Mouse (Mus musculus): ENCODE measurements around the gene Espn. TPM values are rescaled to one million over a fixed set of nuclear protein-coding genes. Genes with fewer than 3 reads are reported as not detected.

The Espn gene
- polyA plus RNA-seq, 1 experiment: 19.3 TPM

DNA sequence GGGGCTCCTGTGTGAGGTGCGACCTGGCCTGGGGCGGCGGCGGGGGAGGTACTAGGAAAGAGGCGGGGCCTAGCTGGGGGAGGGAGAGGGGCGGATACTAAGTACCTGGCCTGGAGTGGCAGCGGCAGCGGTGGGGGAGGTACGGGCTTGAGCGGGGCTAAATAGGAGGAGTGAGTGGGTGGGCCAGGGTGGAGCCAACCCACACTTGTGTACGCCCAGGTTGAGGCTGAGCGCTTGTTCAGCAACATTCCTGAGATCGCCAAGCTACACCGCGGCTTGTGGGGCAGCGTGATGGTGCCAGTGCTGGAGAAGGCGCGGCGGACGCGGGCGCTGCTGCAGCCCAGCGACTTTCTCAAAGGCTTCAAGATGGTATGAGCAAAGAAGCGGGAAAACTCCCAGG, 44.7 kb downstream of the Espn start:
- TF ChIP-seq POLR2A (IDR thresholded peaks at IDR 0.05; ENCODE audit: insufficient read depth, low read length) (no peak), EP300 (IDR thresholded peaks at IDR 0.05; ENCODE audit: insufficient read depth, low read depth, low read length) (0 out of 2 replicates have a peak, but pooled peaks have one; percentile 14)
- no peaks in the 10 kb centered on the region for H3K27me3 ChIP-seq (ENCODE audit: control insufficient read depth, insufficient read depth, low read length, poor library complexity, severe bottlenecking)
- no peak overlapping the region for H3K27ac ChIP-seq (ENCODE audit: insufficient read depth, low read length)
- H3K36me3 ChIP-seq (ENCODE audit: control insufficient read depth, insufficient read depth, low read length, poor library complexity, severe bottlenecking): peaks cover 15% of the 10 kb centered on the region
- no peak overlapping the region for H3K9ac ChIP-seq (ENCODE audit: low read depth, poor library complexity, severe bottlenecking)
- H3K9me3 ChIP-seq (replicated peaks; ENCODE audit: control insufficient read depth, insufficient read depth, low read length, poor library complexity, severe bottlenecking): no peaks in the 10 kb centered on the region
- peak overlapping the region; percentile 59 for H3K4me3 ChIP-seq (ENCODE audit: low read depth, low read length)
- H3K4me1 ChIP-seq (ENCODE audit: control insufficient read depth, insufficient read depth, low read length): peaks cover 6% of the 10 kb centered on the region

DNA sequence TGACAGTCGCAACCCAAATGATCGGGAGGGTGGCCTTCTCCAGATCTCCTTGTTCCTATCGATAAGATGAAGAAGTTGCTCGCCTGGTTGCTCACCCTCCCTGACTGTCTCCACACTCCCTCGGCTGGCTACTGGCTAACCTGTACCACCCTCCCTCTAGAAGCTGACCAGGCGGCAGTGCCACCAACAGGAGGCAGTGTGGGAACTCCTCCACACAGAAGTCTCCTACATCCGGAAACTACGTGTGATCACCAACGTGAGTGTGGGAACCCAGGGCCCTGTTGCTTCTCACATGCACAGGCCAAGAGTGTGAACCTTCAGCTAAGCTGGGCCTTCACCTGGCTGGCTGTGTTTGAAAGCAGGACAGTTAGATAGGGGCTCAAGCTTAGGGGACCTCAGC, 45.4 kb downstream of the Espn start:
- H3K4me3 ChIP-seq (ENCODE audit: low read depth, low read length): no peak overlapping the region
- no peaks in the 10 kb centered on the region for H3K9me3 ChIP-seq (replicated peaks; ENCODE audit: control insufficient read depth, insufficient read depth, low read length, poor library complexity, severe bottlenecking)
- peaks cover 6% of the 10 kb centered on the region for H3K4me1 ChIP-seq (ENCODE audit: control insufficient read depth, insufficient read depth, low read length)
- H3K27ac ChIP-seq (ENCODE audit: insufficient read depth, low read length): 0 out of 2 replicates have a peak overlapping the region, but pooled peaks have one; percentile 3
- H3K27me3 ChIP-seq (ENCODE audit: control insufficient read depth, insufficient read depth, low read length, poor library complexity, severe bottlenecking): no peaks in the 10 kb centered on the region
- H3K9ac ChIP-seq (ENCODE audit: low read depth, poor library complexity, severe bottlenecking): no peak overlapping the region
- H3K36me3 ChIP-seq (ENCODE audit: control insufficient read depth, insufficient read depth, low read length, poor library complexity, severe bottlenecking): peaks cover 18% of the 10 kb centered on the region
- TF ChIP-seq CTCF (IDR thresholded peaks at IDR 0.05; ENCODE audit: low read depth, low read length): peak; percentile 53
- TF ChIP-seq EP300 (IDR thresholded peaks at IDR 0.05; ENCODE audit: insufficient read depth, low read depth, low read length): no peak

DNA sequence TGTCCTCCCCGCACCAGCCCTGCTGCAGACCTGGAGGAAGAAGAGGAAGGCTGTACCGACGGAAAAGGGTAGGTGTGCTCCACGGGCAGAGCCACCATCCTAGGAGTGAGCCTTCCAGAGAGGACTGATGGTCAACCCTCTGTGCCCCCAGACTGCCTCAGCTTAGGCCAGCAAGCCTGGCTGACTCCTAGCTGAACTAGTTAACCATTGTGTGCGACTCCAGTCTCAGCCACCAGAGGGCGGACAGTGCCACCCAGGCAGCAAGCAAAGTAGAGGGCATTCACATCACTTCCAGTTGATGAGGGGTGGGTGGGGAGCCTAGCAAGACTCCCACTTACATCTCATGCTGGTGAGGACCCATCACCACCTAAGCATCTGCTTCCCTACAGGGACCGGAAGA, 49.1 kb downstream of the Espn start:
- H3K27me3 ChIP-seq (ENCODE audit: control insufficient read depth, insufficient read depth, low read length, poor library complexity, severe bottlenecking): no peaks in the 10 kb centered on the region
- no peak overlapping the region for H3K9ac ChIP-seq (ENCODE audit: low read depth, poor library complexity, severe bottlenecking)
- no peak overlapping the region for H3K27ac ChIP-seq (ENCODE audit: insufficient read depth, low read length)
- no peaks in the 10 kb centered on the region for H3K9me3 ChIP-seq (replicated peaks; ENCODE audit: control insufficient read depth, insufficient read depth, low read length, poor library complexity, severe bottlenecking)
- H3K4me3 ChIP-seq (ENCODE audit: low read depth, low read length): no peak overlapping the region
- H3K4me1 ChIP-seq (ENCODE audit: control insufficient read depth, insufficient read depth, low read length): peaks cover 17% of the 10 kb centered on the region
- no peak for TF ChIP-seq POLR2A (IDR thresholded peaks at IDR 0.05; ENCODE audit: insufficient read depth, low read length)
- peak; percentile 97 for TF ChIP-seq CTCF (IDR thresholded peaks at IDR 0.05; ENCODE audit: low read depth, low read length)
- H3K36me3 ChIP-seq (ENCODE audit: control insufficient read depth, insufficient read depth, low read length, poor library complexity, severe bottlenecking): 0 out of 2 replicates have a peak, but pooled peaks cover 8% of the 10 kb centered on the region

- Histone ChIP-seq H3K36me3 (ENCODE audit: control insufficient read depth, insufficient read depth, low read length, poor library complexity, severe bottlenecking) (0 out of 2 replicates have a peak, but pooled peaks cover 8% of the 10 kb centered on the region), H3K4me3 (ENCODE audit: low read depth, low read length) (no peak overlapping the region), H3K9me3 (replicated peaks; ENCODE audit: control insufficient read depth, insufficient read depth, low read length, poor library complexity, severe bottlenecking) (no peaks in the 10 kb centered on the region), H3K9ac (ENCODE audit: low read depth, poor library complexity, severe bottlenecking) (no peak overlapping the region), H3K27ac (ENCODE audit: insufficient read depth, low read length) (no peak overlapping the region), H3K4me1 (ENCODE audit: control insufficient read depth, insufficient read depth, low read length) (peaks cover 15% of the 10 kb centered on the region), H3K27me3 (ENCODE audit: control insufficient read depth, insufficient read depth, low read length, poor library complexity, severe bottlenecking) (no peaks in the 10 kb centered on the region)
- no peak for TF ChIP-seq CTCF (IDR thresholded peaks at IDR 0.05; ENCODE audit: low read depth, low read length)
- no peak for TF ChIP-seq EP300 (IDR thresholded peaks at IDR 0.05; ENCODE audit: insufficient read depth, low read depth, low read length)
- no peak for TF ChIP-seq POLR2A (IDR thresholded peaks at IDR 0.05; ENCODE audit: insufficient read depth, low read length)
These were observed 50.2 kb downstream of the Espn start for GRCm38 (mm10) chr4:152101921-152102320.

- Histone ChIP-seq H3K36me3 (ENCODE audit: control insufficient read depth, insufficient read depth, low read length, poor library complexity, severe bottlenecking) (0 out of 2 replicates have a peak, but pooled peaks cover 6% of the 10 kb centered on the region), H3K27me3 (ENCODE audit: control insufficient read depth, insufficient read depth, low read length, poor library complexity, severe bottlenecking) (no peaks in the 10 kb centered on the region), H3K9me3 (replicated peaks; ENCODE audit: control insufficient read depth, insufficient read depth, low read length, poor library complexity, severe bottlenecking) (no peaks in the 10 kb centered on the region), H3K9ac (ENCODE audit: low read depth, poor library complexity, severe bottlenecking) (no peak overlapping the region), H3K4me1 (ENCODE audit: control insufficient read depth, insufficient read depth, low read length) (peaks cover 14% of the 10 kb centered on the region), H3K27ac (ENCODE audit: insufficient read depth, low read length) (no peak overlapping the region), H3K4me3 (ENCODE audit: low read depth, low read length) (no peak overlapping the region)
- TF ChIP-seq EP300 (IDR thresholded peaks at IDR 0.05; ENCODE audit: insufficient read depth, low read depth, low read length) (no peak), POLR2A (IDR thresholded peaks at IDR 0.05; ENCODE audit: insufficient read depth, low read length) (no peak), CTCF (IDR thresholded peaks at IDR 0.05; ENCODE audit: low read depth, low read length) (no peak)
These were observed 51.0 kb downstream of the Espn start for GRCm38 (mm10) chr4:152101081-152101653.

- H3K9me3 ChIP-seq (replicated peaks; ENCODE audit: control insufficient read depth, insufficient read depth, low read length, poor library complexity, severe bottlenecking): no peaks in the 10 kb centered on the region
- peaks cover 14% of the 10 kb centered on the region for H3K4me1 ChIP-seq (ENCODE audit: control insufficient read depth, insufficient read depth, low read length)
- H3K36me3 ChIP-seq (ENCODE audit: control insufficient read depth, insufficient read depth, low read length, poor library complexity, severe bottlenecking): 0 out of 2 replicates have a peak, but pooled peaks cover 3% of the 10 kb centered on the region
- H3K27me3 ChIP-seq (ENCODE audit: control insufficient read depth, insufficient read depth, low read length, poor library complexity, severe bottlenecking): no peaks in the 10 kb centered on the region
- no peak overlapping the region for H3K9ac ChIP-seq (ENCODE audit: low read depth, poor library complexity, severe bottlenecking)
- no peak overlapping the region for H3K4me3 ChIP-seq (ENCODE audit: low read depth, low read length)
- no peak for TF ChIP-seq EP300 (IDR thresholded peaks at IDR 0.05; ENCODE audit: insufficient read depth, low read depth, low read length)
- no peak for TF ChIP-seq POLR2A (IDR thresholded peaks at IDR 0.05; ENCODE audit: insufficient read depth, low read length)
- TF ChIP-seq CTCF (IDR thresholded peaks at IDR 0.05; ENCODE audit: low read depth, low read length): no peak
- no peak overlapping the region for H3K27ac ChIP-seq (ENCODE audit: insufficient read depth, low read length)
These were observed 51.6 kb downstream of the Espn start for GRCm38 (mm10) chr4:152100541-152100940.
